Mouse (Mus musculus): Measurements from ENCODE around the gene Hcfc2. TPM values are rescaled to one million over a fixed set of nuclear protein-coding genes. Genes with fewer than 3 reads are reported as not detected.

Gene Hcfc2
- polyA plus RNA-seq, 1 experiment from 2014 or later, result 19.2 TPM

GRCm38 (mm10) chr10:82662267-82662990 is 33.5 kb upstream of the Hcfc2 start:
- DNase-seq (ENCODE audit: low spot score) (no peak), ATAC-seq (ENCODE audit: low FRiP score, low TSS enrichment) (no peak)
- Histone ChIP-seq H3K4me1 (replicated peaks; ENCODE audit: control insufficient read depth, insufficient read depth) (no peaks in the 10 kb centered on the region), H3K36me3 (ENCODE audit: control insufficient read depth, insufficient read depth, low read length) (no peaks in the 10 kb centered on the region), H3K4me3 (ENCODE audit: low read depth, low read length) (no peak overlapping the region), H3K27me3 (ENCODE audit: control insufficient read depth, insufficient read depth, low read length) (no peaks in the 10 kb centered on the region), H3K9me3 (ENCODE audit: control insufficient read depth, low read length) (no peaks in the 10 kb centered on the region), H3K9ac (ENCODE audit: low read length) (no peak overlapping the region), H3K27ac (replicated peaks) (no peak overlapping the region), H3K4me2 (replicated peaks; ENCODE audit: low read depth) (no peak overlapping the region)
- no peak for TF ChIP-seq EP300 (optimal IDR thresholded peaks at IDR 0.05)
- no peak for TF ChIP-seq CTCF (IDR thresholded peaks at IDR 0.05; ENCODE audit: low read depth)
- 72% methylated on average over 14 of the region's 14 CpGs for WGBS

GRCm38 (mm10) chr10:82663289-82663688 is 32.7 kb upstream of the Hcfc2 start:
- H3K9me3 ChIP-seq (ENCODE audit: control insufficient read depth, low read length), result no peaks in the 10 kb centered on the region
- no peak for DNase-seq (ENCODE audit: low spot score)
- ATAC-seq (ENCODE audit: low FRiP score, low TSS enrichment), result no peak
- H3K27ac ChIP-seq (replicated peaks), result no peak overlapping the region
- no peaks in the 10 kb centered on the region for H3K36me3 ChIP-seq (ENCODE audit: control insufficient read depth, insufficient read depth, low read length)
- H3K4me3 ChIP-seq (ENCODE audit: low read depth, low read length), result no peak overlapping the region
- no peaks in the 10 kb centered on the region for H3K4me1 ChIP-seq (replicated peaks; ENCODE audit: control insufficient read depth, insufficient read depth)
- TF ChIP-seq EP300 (optimal IDR thresholded peaks at IDR 0.05), result no peak
- TF ChIP-seq CTCF (IDR thresholded peaks at IDR 0.05; ENCODE audit: low read depth), result no peak
- H3K4me2 ChIP-seq (replicated peaks; ENCODE audit: low read depth), result no peak overlapping the region
- no peaks in the 10 kb centered on the region for H3K27me3 ChIP-seq (ENCODE audit: control insufficient read depth, insufficient read depth, low read length)
- no peak overlapping the region for H3K9ac ChIP-seq (ENCODE audit: low read length)
- WGBS, result 75% methylated on average over 2 of the region's 2 CpGs

GRCm38 (mm10) chr10:82665951-82666350 is 30.0 kb upstream of the Hcfc2 start:
- Histone ChIP-seq H3K9me3 (ENCODE audit: control insufficient read depth, low read length) (no peaks in the 10 kb centered on the region), H3K27ac (replicated peaks) (no peak overlapping the region), H3K27me3 (ENCODE audit: control insufficient read depth, insufficient read depth, low read length) (no peaks in the 10 kb centered on the region), H3K36me3 (ENCODE audit: control insufficient read depth, insufficient read depth, low read length) (no peaks in the 10 kb centered on the region), H3K4me1 (replicated peaks; ENCODE audit: control insufficient read depth, insufficient read depth) (no peaks in the 10 kb centered on the region), H3K4me2 (replicated peaks; ENCODE audit: low read depth) (no peak overlapping the region), H3K4me3 (ENCODE audit: low read depth, low read length) (no peak overlapping the region), H3K9ac (ENCODE audit: low read length) (no peak overlapping the region)
- no peak for DNase-seq (ENCODE audit: low spot score)
- TF ChIP-seq CTCF (IDR thresholded peaks at IDR 0.05; ENCODE audit: low read depth), result no peak
- no peak for TF ChIP-seq EP300 (optimal IDR thresholded peaks at IDR 0.05)
- 61% methylated on average over 3 of the region's 3 CpGs for WGBS
- no peak for ATAC-seq (ENCODE audit: low FRiP score, low TSS enrichment)

GRCm38 (mm10) chr10:82666436-82667234 is 29.3 kb upstream of the Hcfc2 start:
- Histone ChIP-seq H3K27ac (replicated peaks) (no peak overlapping the region), H3K9ac (ENCODE audit: low read length) (0 out of 2 replicates have a peak overlapping the region, but pooled peaks have one; percentile 8), H3K27me3 (ENCODE audit: control insufficient read depth, insufficient read depth, low read length) (no peaks in the 10 kb centered on the region), H3K4me3 (ENCODE audit: low read depth, low read length) (0 out of 2 replicates have a peak overlapping the region, but pooled peaks have one; percentile 18), H3K4me2 (replicated peaks; ENCODE audit: low read depth) (peak overlapping the region; percentile 46), H3K9me3 (ENCODE audit: control insufficient read depth, low read length) (no peaks in the 10 kb centered on the region), H3K36me3 (ENCODE audit: control insufficient read depth, insufficient read depth, low read length) (no peaks in the 10 kb centered on the region), H3K4me1 (replicated peaks; ENCODE audit: control insufficient read depth, insufficient read depth) (no peaks in the 10 kb centered on the region)
- peak; percentile 81; the same call in 1 of the 2 replicates for ATAC-seq (ENCODE audit: low FRiP score, low TSS enrichment)
- 18% methylated on average over 22 of the region's 22 CpGs for WGBS
- no peak for TF ChIP-seq EP300 (optimal IDR thresholded peaks at IDR 0.05)
- TF ChIP-seq CTCF (IDR thresholded peaks at IDR 0.05; ENCODE audit: low read depth), result peak; percentile 95
- DNase-seq (ENCODE audit: low spot score), result peak; percentile 81

- WGBS, result 67% methylated on average over 6 of the region's 6 CpGs
- Histone ChIP-seq H3K4me2 (replicated peaks; ENCODE audit: low read depth) (no peak overlapping the region), H3K27me3 (ENCODE audit: control insufficient read depth, insufficient read depth, low read length) (no peaks in the 10 kb centered on the region), H3K4me3 (ENCODE audit: low read depth, low read length) (no peak overlapping the region), H3K4me1 (replicated peaks; ENCODE audit: control insufficient read depth, insufficient read depth) (no peaks in the 10 kb centered on the region), H3K27ac (replicated peaks) (no peak overlapping the region), H3K9ac (ENCODE audit: low read length) (no peak overlapping the region), H3K36me3 (ENCODE audit: control insufficient read depth, insufficient read depth, low read length) (no peaks in the 10 kb centered on the region), H3K9me3 (ENCODE audit: control insufficient read depth, low read length) (no peaks in the 10 kb centered on the region)
- TF ChIP-seq EP300 (optimal IDR thresholded peaks at IDR 0.05), result no peak
- no peak for TF ChIP-seq CTCF (IDR thresholded peaks at IDR 0.05; ENCODE audit: low read depth)
- DNase-seq (ENCODE audit: low spot score) (no peak), ATAC-seq (ENCODE audit: low FRiP score, low TSS enrichment) (no peak)
Measured at GRCm38 (mm10) chr10:82670205-82670604, 25.8 kb upstream of the Hcfc2 start.

- Histone ChIP-seq H3K27me3 (ENCODE audit: control insufficient read depth, insufficient read depth, low read length) (no peaks in the 10 kb centered on the region), H3K4me2 (replicated peaks; ENCODE audit: low read depth) (no peak overlapping the region), H3K4me3 (ENCODE audit: low read depth, low read length) (no peak overlapping the region), H3K9me3 (ENCODE audit: control insufficient read depth, low read length) (no peaks in the 10 kb centered on the region), H3K4me1 (replicated peaks; ENCODE audit: control insufficient read depth, insufficient read depth) (no peaks in the 10 kb centered on the region), H3K27ac (replicated peaks) (no peak overlapping the region), H3K36me3 (ENCODE audit: control insufficient read depth, insufficient read depth, low read length) (no peaks in the 10 kb centered on the region), H3K9ac (ENCODE audit: low read length) (no peak overlapping the region)
- WGBS, result 77% methylated on average over 6 of the region's 6 CpGs
- TF ChIP-seq CTCF (IDR thresholded peaks at IDR 0.05; ENCODE audit: low read depth) (no peak), EP300 (optimal IDR thresholded peaks at IDR 0.05) (no peak)
- ATAC-seq (ENCODE audit: low FRiP score, low TSS enrichment), result no peak
- DNase-seq (ENCODE audit: low spot score), result no peak
Measured at GRCm38 (mm10) chr10:82676949-82677348, 19.0 kb upstream of the Hcfc2 start.
